ENCODE assay signal across 8 mouse cellular contexts in genomic region chr6:122702480-122703124, GRCm38 (mm10). TPM values are rescaled to one million over a fixed set of nuclear protein-coding genes. Genes with fewer than 3 reads are reported as not detected.
A peak's percentile ranks its signal among the peaks of the same experiment; 100 is the strongest.
DNase-seq lines count a peak whose midpoint lies in the region; ATAC-seq lines count a peak whose summit lies in the region.

No protein-coding gene starts in this region.

- H3K27me3 ChIP-seq in heart, embryonic 12.5 days (replicated peaks) = peaks cover 20% of the 10 kb centered on the region
- H3K27me3 ChIP-seq in kidney, embryonic 16.5 days (ENCODE audit: insufficient read depth, low read length) = peaks cover 7% of the 10 kb centered on the region; the same call in 1 of the 2 replicates
- H3K27me3 ChIP-seq in stomach, embryonic 14.5 days (ENCODE audit: control insufficient read depth, insufficient read depth, low read length) = no peaks in the 10 kb centered on the region

- H3K4me2 ChIP-seq in heart, embryonic 12.5 days = peak overlapping the region; percentile 64
- peak overlapping the region; percentile 59 for H3K4me2 ChIP-seq in kidney, embryonic 16.5 days (replicated peaks; ENCODE audit: low read depth, low read length)
- H3K4me2 ChIP-seq in stomach, embryonic 14.5 days (replicated peaks; ENCODE audit: low read depth, low read length) = peak overlapping the region; percentile 35

- H3K4me3 ChIP-seq in heart, embryonic 12.5 days = peak overlapping the region; percentile 30
- H3K4me3 ChIP-seq in kidney, embryonic 16.5 days (ENCODE audit: low read length) = peak overlapping the region; percentile 40
- peak overlapping the region; percentile 13; the same call in 1 of the 2 replicates for H3K4me3 ChIP-seq in stomach, embryonic 14.5 days (ENCODE audit: low read depth, low read length)

- H3K4me1 ChIP-seq in heart, embryonic 12.5 days (replicated peaks) = peaks cover 12% of the 10 kb centered on the region; the same call in 1 of the 2 replicates
- peaks cover 8% of the 10 kb centered on the region for H3K4me1 ChIP-seq in kidney, embryonic 16.5 days (ENCODE audit: insufficient read depth, low read length)
- peaks cover 3% of the 10 kb centered on the region; the same call in 1 of the 2 replicates for H3K4me1 ChIP-seq in stomach, embryonic 14.5 days (ENCODE audit: control insufficient read depth, insufficient read depth, low read length)

- peak; percentile 84 for ATAC-seq in heart, embryonic 12.5 days (ENCODE audit: insufficient number of reproducible peaks, low FRiP score)
- peak; percentile 85 for ATAC-seq in kidney, embryonic 16.5 days (ENCODE audit: low FRiP score, low TSS enrichment)
- peak; percentile 85; the same call in 1 of the 2 replicates for ATAC-seq in stomach, embryonic 14.5 days (ENCODE audit: insufficient number of reproducible peaks, insufficient read depth, low FRiP score, low read depth)

- H3K9me3 ChIP-seq in heart, embryonic 12.5 days (replicated peaks) = no peaks in the 10 kb centered on the region
- H3K9me3 ChIP-seq in kidney, embryonic 16.5 days (ENCODE audit: low read length) = no peaks in the 10 kb centered on the region
- no peaks in the 10 kb centered on the region for H3K9me3 ChIP-seq in stomach, embryonic 14.5 days (ENCODE audit: control insufficient read depth, low read depth, low read length)

- peak overlapping the region; percentile 74 for H3K27ac ChIP-seq in heart, embryonic 12.5 days (ENCODE audit: poor library complexity, severe bottlenecking)
- peak overlapping the region; percentile 66 for H3K27ac ChIP-seq in kidney, embryonic 16.5 days (ENCODE audit: low read length)
- H3K27ac ChIP-seq in stomach, embryonic 14.5 days (ENCODE audit: low read length) = peak overlapping the region; percentile 67; the same call in 1 of the 2 replicates

- 3% methylated on average over 20 of the region's 20 CpGs for WGBS in heart, embryonic 12.5 days
- 4% methylated on average over 20 of the region's 20 CpGs for WGBS in kidney, embryonic 16.5 days
- 5% methylated on average over 20 of the region's 20 CpGs for WGBS in stomach, embryonic 14.5 days

- peak; percentile 37 to 48 for DNase-seq in layer of hippocampus, postnatal 10 days (ENCODE audit: low spot score in 2 of 2)
- DNase-seq in layer of hippocampus, adult 18-20 months (ENCODE audit: low spot score in 2 of 2) = no peak
- DNase-seq in embryo, embryonic 9.5 days (ENCODE audit: extremely low spot score) = peak; percentile 61
- DNase-seq in lung, postnatal 25 days (ENCODE audit: low spot score) = peak; percentile 76
- DNase-seq in spleen, adult 18-20 months = no peak

- no peak overlapping the region for H3K9ac ChIP-seq in heart, embryonic 12.5 days
- peak overlapping the region; percentile 50 for H3K9ac ChIP-seq in kidney, embryonic 16.5 days (replicated peaks; ENCODE audit: low read length)
- H3K9ac ChIP-seq in stomach, embryonic 14.5 days (replicated peaks; ENCODE audit: low read depth, low read length) = 0 out of 2 replicates have a peak overlapping the region, but pooled peaks have one; percentile 14

- H3K36me3 ChIP-seq in heart, embryonic 12.5 days = no peaks in the 10 kb centered on the region
- H3K36me3 ChIP-seq in kidney, embryonic 16.5 days (ENCODE audit: insufficient read depth, low read length) = no peaks in the 10 kb centered on the region
- H3K36me3 ChIP-seq in stomach, embryonic 14.5 days (ENCODE audit: control insufficient read depth, insufficient read depth, low read length) = no peaks in the 10 kb centered on the region

RNA-seq across cellular contexts. Expression of gene Nanog, which starts 4.7 kb away (rescaled TPM):
- total RNA-seq in layer of hippocampus, postnatal 10 days (2021) = not detected
- not detected for total RNA-seq in layer of hippocampus, adult 18-20 months (2021)
- polyA plus RNA-seq in heart, embryonic 12.5 days (2016; fragmentation: Nextera tagmentation; extraction: Ambion mirVana) = 0.49 and 0.86 TPM in 2 replicates
- 0.12 TPM in 1 of 2 replicates, not detected in the other for polyA plus RNA-seq in kidney, embryonic 16.5 days (2015; fragmentation: Nextera tagmentation; extraction: Ambion mirVana)
- polyA plus RNA-seq in stomach, embryonic 14.5 days (2014; fragmentation: Nextera tagmentation; extraction: Ambion mirVana) = 0.13 and 0.32 TPM in 2 replicates

Comparison
In these comparisons a context has a peak if more than half of its experiments do, and no peak if none do; other contexts are left out.
1. DNase-seq: peak in layer of hippocampus, postnatal 10 days (2 of 2), embryo, embryonic 9.5 days (single experiment) and lung, postnatal 25 days (single experiment); none in layer of hippocampus, adult 18-20 months (0 of 2) and spleen, adult 18-20 months (0 of 2).
2. Peak in every context shown above with its lines, with median percentiles within 50 percentile points of each other: ATAC-seq, H3K27ac ChIP-seq, H3K4me2 ChIP-seq and H3K4me3 ChIP-seq.